Mouse (Mus musculus) intestine, postnatal 0 days (tissue): ENCODE data around the gene Zpbp2. TPM values are rescaled to one million over a fixed set of nuclear protein-coding genes. Genes with fewer than 3 reads are reported as not detected.

ENCODE experiments used
- ATAC-seq: fragments of 200-750 bp; cut with Nextera tagmentation; 2 replicates; pipeline ENCODE4 v1.8.0; 2017; ENCODE audit warnings: mild to moderate bottlenecking, moderate TSS enrichment, moderate library complexity
- H3K27ac ChIP-seq: fragments of 300-500 bp; sonication (generic); 2 replicates; pipeline ENCODE4 v1.5.1; 2014; ENCODE audit warnings: mild to moderate bottlenecking, low read depth, low read length, moderate library complexity
- H3K27me3 ChIP-seq: fragments of 300-500 bp; sonication (generic); replicated peaks from 2 replicates; pipeline ENCODE4 v1.6.1; 2014; ENCODE audit warnings: low read length, mixed read lengths; ENCODE audit not compliant: control insufficient read depth, insufficient read depth
- H3K36me3 ChIP-seq: fragments of 300-500 bp; sonication (generic); 2 replicates; pipeline ENCODE4 v1.6.1; 2014; ENCODE audit warnings: mild to moderate bottlenecking, moderate library complexity; ENCODE audit not compliant: control insufficient read depth, insufficient read depth
- H3K4me1 ChIP-seq: fragments of 300-500 bp; sonication (generic); replicated peaks from 2 replicates; pipeline ENCODE4 v1.6.1; 2014; ENCODE audit warnings: antibody characterized with exemption, low read length, mixed read lengths; ENCODE audit not compliant: control insufficient read depth, insufficient read depth
- H3K4me2 ChIP-seq: fragments of 300-500 bp; sonication (generic); replicated peaks from 2 replicates; pipeline ENCODE4 v1.6.1; 2014; ENCODE audit warnings: low read depth, mild to moderate bottlenecking, moderate library complexity
- H3K4me3 ChIP-seq: fragments of 300-500 bp; sonication (generic); 2 replicates; pipeline ENCODE4 v1.5.1; 2014; ENCODE audit warnings: low read depth, low read length
- H3K9ac ChIP-seq: fragments of 300-500 bp; sonication (generic); 2 replicates; pipeline ENCODE4 v1.6.1; 2014; ENCODE audit warnings: mild to moderate bottlenecking, low read depth, low read length
- H3K9me3 ChIP-seq: fragments of 300-500 bp; sonication (generic); 2 replicates; pipeline ENCODE4 v1.6.1; 2016; ENCODE audit warnings: mixed run types; ENCODE audit not compliant: control insufficient read depth
- CTCF ChIP-seq: sonication (generic); IDR thresholded peaks from 2 replicates; pipeline ENCODE4 v1.5.1; 2016; ENCODE audit warnings: low read depth, mild to moderate bottlenecking, control low read depth, antibody characterized with exemption, moderate library complexity
- WGBS: fragments of 180-500 bp; shearing (Covaris S2); extraction: QIAGEN DNeasy Blood & Tissue Kit; methylation state at CpG from one replicate; pipeline ENCODE4 v1.1.7; 2014; 5-methylcytosine and 5-hydroxymethylcytosine counted together
- polyA plus RNA-seq: library from polyadenylated mRNA; unstranded; fragments of >200 nt; fragmentation: Nextera tagmentation; extraction: Ambion mirVana; gene quantifications from 2 replicates; pipeline ENCODE4 v1.2.1, GENCODE M21; 2015

Zpbp2 gene
- polyA plus RNA-seq, 1 experiment from 2014 or later: 3.2 TPM

GRCm38 (mm10) chr11:98568326-98568725 is 17.4 kb downstream of the Zpbp2 start:
- Histone ChIP-seq H3K4me2 (no peak overlapping the region), H3K27ac (no peak overlapping the region), H3K4me3 (no peak overlapping the region), H3K9me3 (no peaks in the 10 kb centered on the region), H3K36me3 (no peaks in the 10 kb centered on the region), H3K9ac (no peak overlapping the region), H3K4me1 (0 out of 2 replicates have a peak, but pooled peaks cover 3% of the 10 kb centered on the region), H3K27me3 (no peaks in the 10 kb centered on the region)
- peak; percentile 60 for TF ChIP-seq CTCF
- ATAC-seq: no peak
- 89% methylated on average over 8 of the region's 8 CpGs for WGBS

- no peak for TF ChIP-seq CTCF
- H3K36me3 ChIP-seq: no peaks in the 10 kb centered on the region
- H3K4me1 ChIP-seq: 0 out of 2 replicates have a peak, but pooled peaks cover 3% of the 10 kb centered on the region
- H3K9me3 ChIP-seq: no peaks in the 10 kb centered on the region
- no peak overlapping the region for H3K4me2 ChIP-seq
- ATAC-seq: no peak
- no peak overlapping the region for H3K27ac ChIP-seq
- no peak overlapping the region for H3K9ac ChIP-seq
- 83% methylated on average over 6 of the region's 6 CpGs for WGBS
- H3K27me3 ChIP-seq: no peaks in the 10 kb centered on the region
- no peak overlapping the region for H3K4me3 ChIP-seq
Measured at GRCm38 (mm10) chr11:98569461-98569860, 18.6 kb downstream of the Zpbp2 start.

GRCm38 (mm10) chr11:98577776-98578175 is 26.9 kb downstream of the Zpbp2 start:
- Histone ChIP-seq H3K4me2 (no peak overlapping the region), H3K9me3 (no peaks in the 10 kb centered on the region), H3K4me1 (peaks cover 3% of the 10 kb centered on the region; the same call in 1 of the 2 replicates), H3K27me3 (no peaks in the 10 kb centered on the region), H3K27ac (no peak overlapping the region), H3K4me3 (no peak overlapping the region), H3K36me3 (peaks cover 15% of the 10 kb centered on the region), H3K9ac (no peak overlapping the region)
- 93% methylated on average over 5 of the region's 5 CpGs for WGBS
- TF ChIP-seq CTCF: no peak
- ATAC-seq: no peak

GRCm38 (mm10) chr11:98580301-98581121 is 29.6 kb downstream of the Zpbp2 start:
- WGBS: 35% methylated on average over 16 of the region's 16 CpGs
- no peak for TF ChIP-seq CTCF

GRCm38 (mm10) chr11:98581286-98582029 is 30.6 kb downstream of the Zpbp2 start:
- no peak for TF ChIP-seq CTCF
- 56% methylated on average over 17 of the region's 17 CpGs for WGBS
- Histone ChIP-seq H3K4me1 (peaks cover 6% of the 10 kb centered on the region; the same call in 1 of the 2 replicates), H3K36me3 (peaks cover 23% of the 10 kb centered on the region), H3K9ac (no peak overlapping the region), H3K4me3 (no peak overlapping the region), H3K27ac (peak overlapping the region; percentile 80), H3K4me2 (peak overlapping the region; percentile 27), H3K27me3 (no peaks in the 10 kb centered on the region), H3K9me3 (no peaks in the 10 kb centered on the region)
- no peak for ATAC-seq

More at GRCm38 (mm10) chr11:98580301-98581121, 29.6 kb downstream of the Zpbp2 start:
- ATAC-seq: peak; percentile 80
- peaks cover 23% of the 10 kb centered on the region for H3K36me3 ChIP-seq
- no peak overlapping the region for H3K9ac ChIP-seq
- H3K27ac ChIP-seq: peak overlapping the region; percentile 80
- no peaks in the 10 kb centered on the region for H3K27me3 ChIP-seq
- no peaks in the 10 kb centered on the region for H3K9me3 ChIP-seq
- H3K4me1 ChIP-seq: peaks cover 6% of the 10 kb centered on the region; the same call in 1 of the 2 replicates
- H3K4me2 ChIP-seq: peak overlapping the region; percentile 27; the same call in 1 of the 2 replicates
- no peak overlapping the region for H3K4me3 ChIP-seq

- H3K9me3 ChIP-seq: no peaks in the 10 kb centered on the region
- H3K36me3 ChIP-seq: peaks cover 23% of the 10 kb centered on the region
- ATAC-seq: no peak
- no peak overlapping the region for H3K4me3 ChIP-seq
- H3K27me3 ChIP-seq: no peaks in the 10 kb centered on the region
- H3K4me1 ChIP-seq: peaks cover 6% of the 10 kb centered on the region; the same call in 1 of the 2 replicates
- no peak for TF ChIP-seq CTCF
- peak overlapping the region; percentile 80; the same call in 1 of the 2 replicates for H3K27ac ChIP-seq
- H3K9ac ChIP-seq: no peak overlapping the region
- no peak overlapping the region for H3K4me2 ChIP-seq
- 90% methylated on average over 8 of the region's 8 CpGs for WGBS
Measured at GRCm38 (mm10) chr11:98582030-98582388, 31.1 kb downstream of the Zpbp2 start.
